Mouse (Mus musculus) MN1 (cell line): ENCODE results near the gene Ptprd.

ENCODE experiments used
- DNase-seq: peaks from one replicate; pipeline ENCODE4 v3.0.0-alpha.2; 2016; ENCODE audit warnings: low spot score

Gene Ptprd

DNA sequence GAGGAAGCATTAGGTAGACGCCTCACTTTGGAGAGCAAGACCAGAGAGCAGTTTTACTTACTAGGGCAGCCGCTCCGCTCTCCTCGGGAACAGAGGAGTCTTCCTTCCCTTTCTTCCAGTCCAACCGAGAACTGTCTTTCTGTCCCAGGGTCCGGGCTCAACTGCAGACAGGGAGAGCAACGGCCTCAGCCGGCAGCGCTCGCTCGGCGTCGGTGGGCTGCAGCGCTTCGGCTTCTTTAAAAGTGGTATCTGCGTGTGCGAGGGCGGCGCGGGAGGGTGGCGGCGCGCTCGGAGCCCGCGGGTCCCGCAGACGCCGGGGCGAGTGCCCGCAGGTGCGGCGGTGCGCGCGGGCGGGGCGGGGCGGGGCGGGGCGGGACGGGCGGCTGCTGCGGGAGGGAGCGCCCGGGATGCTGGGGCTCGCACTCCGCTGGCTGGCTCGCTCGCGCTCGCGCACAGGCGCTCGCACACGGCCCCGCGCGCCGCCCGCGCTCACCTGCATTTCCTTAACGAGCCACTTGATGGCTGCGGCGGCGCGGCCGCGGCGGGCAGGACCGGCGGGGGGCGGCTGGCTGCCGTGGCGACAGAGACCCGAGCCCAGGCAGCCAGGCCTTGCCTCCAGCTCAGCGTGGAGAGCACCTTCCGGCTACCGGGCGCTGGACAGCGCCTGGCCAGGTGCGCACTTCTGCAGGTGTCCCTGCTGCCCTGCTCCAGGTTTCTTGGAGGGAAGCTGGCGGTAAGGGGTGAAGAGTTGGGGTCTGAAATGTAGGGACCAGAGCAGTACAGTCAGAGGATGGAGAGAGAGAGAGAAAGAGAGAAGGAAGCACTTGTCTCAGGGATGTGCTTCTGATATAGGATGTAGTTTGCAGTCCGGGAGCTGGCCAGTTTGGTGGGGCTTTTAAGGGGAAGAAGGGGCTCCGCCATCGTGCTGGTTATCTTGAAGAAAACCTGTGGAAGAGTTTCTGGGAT is at the start of gene Ptprd:
Gene Ptprd (minus strand): TSS at position 433 of the 966 bp plus-strand sequence.
- no peak for DNase-seq

DNA sequence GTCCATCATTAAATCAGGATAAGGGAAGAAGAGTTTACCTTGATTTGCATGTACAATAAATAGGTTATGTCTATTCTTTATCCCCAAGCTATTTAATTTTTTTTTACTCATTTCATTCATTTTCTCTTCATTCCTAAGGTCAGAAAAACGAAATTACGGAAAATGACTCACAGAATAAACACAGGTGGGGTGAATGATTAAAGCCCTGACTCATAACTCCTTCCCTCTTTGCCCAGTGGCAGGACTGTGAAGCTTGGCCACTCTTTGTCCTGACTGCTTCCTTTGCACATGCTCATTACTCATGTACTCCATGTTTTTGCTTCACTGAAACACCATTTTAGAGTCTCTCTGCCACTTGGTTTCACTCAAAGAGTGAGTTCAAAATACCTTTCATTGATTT is 24.1 kb upstream of the Ptprd start:
- DNase-seq = no peak

DNA sequence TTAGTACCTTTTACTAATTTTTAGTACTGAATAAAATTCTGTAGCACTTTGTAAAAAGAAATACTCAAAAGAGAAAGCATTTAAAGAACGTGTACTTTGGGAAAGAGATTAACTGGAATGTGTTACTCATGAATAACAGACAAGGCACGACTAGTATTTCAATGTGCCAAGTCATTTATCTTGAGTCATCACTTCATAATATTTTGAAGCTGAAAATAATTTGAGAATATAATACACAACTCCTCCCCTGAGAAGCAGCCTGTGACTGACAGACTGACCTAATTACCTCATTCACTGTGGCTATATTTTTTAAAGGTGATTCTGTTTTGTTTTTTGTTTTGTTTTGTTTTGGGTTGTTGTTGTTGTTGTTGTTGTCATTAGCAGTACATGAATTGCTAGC is 23.6 kb upstream of the Ptprd start:
- DNase-seq = no peak

DNA sequence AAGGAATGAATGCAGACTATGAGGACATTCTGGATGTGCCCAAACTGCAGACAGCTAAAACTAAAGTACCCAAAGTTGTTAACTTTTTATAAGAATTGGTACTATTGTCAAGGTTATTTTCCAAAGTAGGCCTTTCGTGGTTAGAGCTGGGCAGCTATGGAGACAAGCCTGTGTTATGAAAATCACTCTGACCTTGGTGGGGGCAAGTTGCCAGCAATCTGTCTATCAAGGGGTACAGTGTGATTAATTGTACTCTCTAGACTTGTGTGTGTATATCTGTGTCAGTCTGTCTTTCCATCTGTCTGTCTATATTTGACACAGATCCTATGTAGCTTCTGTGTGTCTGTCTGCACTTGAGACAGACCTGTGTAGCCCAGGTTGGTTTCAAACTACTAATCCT is 22.9 kb upstream of the Ptprd start:
- no peak for DNase-seq

DNA sequence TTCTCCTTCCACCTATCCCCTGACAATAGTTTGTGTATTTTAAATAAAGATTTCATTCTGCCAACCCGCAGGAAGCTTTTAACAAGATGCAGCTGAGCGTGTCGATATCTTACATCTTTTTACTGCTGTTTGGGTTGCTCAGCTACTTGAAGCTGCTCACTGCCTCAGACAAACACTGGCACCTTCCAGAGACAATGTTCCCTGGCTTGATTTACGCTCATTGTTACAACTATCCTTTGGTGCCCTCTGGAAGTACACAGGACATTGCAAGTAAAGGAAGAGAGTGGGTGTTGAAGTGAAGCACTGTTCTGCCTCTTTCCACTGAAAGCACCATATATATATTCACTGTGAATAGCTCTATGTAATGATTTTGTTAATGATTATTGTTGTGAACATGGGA is 2.2 kb upstream of the Ptprd start:
- DNase-seq = no peak

DNA sequence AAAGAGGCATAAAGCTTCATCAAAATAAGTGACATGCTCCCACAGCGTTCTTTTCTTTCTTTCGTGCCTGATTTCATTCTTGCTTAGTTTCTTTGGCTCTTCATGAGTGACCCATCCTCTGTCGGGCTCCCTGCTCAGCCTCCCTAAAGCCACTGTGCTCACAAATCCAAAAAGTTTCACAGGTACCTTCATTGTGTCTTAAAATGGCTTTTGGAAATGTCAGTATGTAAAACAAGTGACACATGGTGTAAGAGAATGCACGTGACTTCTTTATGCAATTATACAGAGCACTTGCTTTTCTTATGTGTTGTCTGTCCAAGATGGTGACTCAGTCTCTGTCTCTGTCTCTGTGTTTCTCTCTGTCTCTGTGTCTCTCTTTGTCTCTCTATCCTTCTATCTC is 1.2 kb upstream of the Ptprd start:
- DNase-seq = no peak

DNA sequence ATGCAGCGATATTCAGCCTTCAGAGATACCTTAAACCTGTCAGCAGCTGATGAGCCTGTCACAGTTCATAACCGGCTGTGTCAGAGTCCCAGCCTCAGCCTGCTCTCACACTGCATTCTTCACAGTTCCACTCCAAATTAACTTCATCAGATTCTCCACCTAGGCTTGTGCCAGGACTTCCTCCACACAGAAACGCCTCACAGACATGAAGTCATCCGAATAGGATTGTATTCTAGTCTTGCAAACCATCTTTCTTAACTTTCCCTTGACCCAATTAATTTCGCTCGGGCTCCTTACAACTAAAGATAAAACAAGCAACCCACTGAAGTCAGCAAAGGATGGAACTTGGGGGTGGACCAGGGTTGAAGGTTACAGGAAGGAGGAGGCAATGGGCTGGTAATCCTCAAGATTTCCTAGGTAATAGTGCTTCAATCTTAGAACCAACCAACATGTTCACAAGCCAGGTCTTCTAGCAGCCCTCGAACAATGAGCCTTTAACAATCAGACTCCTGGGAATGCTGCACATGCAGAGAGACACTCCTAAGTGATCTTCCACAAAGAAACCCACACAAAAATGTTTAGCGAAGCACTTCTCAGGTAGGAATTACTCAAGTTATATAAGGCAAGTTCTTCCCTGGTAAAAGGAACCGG is 758 bp downstream of the Ptprd start:
- DNase-seq = no peak

DNA sequence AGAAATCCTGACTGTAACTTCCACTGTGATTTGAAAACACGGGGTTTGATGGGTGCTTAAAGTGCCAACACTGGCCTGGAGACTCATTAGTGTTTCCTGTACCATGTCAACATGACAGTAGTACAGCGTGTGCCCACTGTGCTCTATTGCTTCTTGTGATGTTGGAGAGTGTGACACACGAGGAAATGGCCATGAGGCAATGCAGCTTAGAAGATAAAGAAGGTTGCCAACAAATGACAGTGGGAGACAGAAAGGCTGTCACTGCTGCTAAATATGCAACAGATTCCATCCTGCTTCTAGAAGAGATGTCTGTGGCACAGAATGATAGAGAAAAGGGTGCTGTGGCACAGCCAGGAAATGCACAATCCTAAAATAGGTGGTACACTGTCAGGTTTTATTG is 6.7 kb downstream of the Ptprd start:
- no peak for DNase-seq

DNA sequence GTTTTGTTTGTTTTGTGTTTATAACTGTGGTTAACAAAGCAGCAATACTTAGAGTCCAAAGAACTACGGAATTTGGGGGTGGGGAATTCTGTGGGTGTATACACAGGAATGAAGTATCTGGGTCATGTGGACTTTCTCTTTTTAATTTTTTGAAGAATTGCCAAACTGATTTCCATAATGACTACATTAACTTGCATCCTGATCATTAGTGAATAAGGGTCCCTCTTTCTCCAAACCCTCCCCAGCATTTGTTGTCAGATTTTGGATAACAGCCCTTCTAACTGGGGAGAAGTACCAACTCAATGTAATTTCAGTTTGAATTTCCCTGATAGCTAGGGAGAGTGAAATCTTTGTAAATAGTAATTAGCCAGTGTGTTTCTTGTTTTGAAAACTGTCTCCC is 43.3 kb downstream of the Ptprd start:
- no peak for DNase-seq

DNA sequence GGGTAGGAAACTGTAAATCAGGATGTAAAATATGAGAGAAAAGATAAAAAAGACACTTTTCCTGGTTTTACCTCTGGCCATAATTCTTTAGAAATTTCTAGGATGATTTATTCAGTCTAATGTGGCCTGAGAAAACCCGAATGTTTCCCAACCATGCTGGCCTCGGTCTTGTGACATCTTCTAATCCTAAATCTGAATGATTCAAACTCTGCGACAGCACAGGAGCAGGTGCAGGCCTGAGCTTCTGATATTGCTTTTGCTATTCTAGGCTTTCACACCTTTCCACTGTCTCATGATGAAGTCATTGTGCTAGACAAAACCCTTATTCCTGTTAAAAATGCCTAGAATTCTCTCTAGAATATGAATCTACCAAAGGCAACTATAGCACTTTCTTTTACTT is 51.3 kb downstream of the Ptprd start:
- no peak for DNase-seq

DNA sequence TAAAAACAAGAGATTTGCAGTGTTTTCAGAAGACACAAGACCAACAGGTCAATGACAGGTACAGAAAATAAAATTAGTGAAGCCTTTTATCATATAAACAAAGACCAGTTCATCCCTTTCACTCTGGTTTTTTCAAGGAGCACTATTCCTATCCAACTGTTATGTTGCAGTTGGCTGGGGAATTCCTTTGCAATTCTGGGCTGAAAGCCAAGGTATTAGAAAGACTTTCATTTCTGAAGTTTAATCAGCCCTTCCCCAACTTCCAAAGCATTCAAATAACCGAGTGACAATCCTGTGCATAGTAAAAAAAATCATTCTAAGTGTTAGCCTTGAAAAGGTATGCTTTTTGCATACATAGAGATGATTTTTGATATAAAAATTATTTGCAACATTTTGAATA is 61.2 kb downstream of the Ptprd start:
- no peak for DNase-seq

DNA sequence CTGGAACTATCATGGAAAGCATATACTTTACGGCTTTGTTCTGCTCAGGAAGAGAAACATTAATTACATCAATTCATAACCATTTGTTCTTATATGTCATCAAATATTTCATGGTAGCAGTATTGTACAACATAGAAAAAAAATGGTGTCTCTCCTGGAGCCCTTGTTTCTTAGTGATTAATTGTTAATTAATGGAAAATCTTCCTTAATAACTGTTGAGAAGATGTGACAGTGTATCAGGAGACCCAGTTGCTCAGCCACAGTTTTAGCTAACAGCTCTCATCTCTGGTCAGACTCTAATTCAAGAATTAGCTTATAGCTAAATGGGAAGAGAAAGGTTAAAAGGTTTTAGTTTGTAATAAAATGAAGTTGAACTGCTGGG is 69.0 kb downstream of the Ptprd start:
- DNase-seq = no peak

DNA sequence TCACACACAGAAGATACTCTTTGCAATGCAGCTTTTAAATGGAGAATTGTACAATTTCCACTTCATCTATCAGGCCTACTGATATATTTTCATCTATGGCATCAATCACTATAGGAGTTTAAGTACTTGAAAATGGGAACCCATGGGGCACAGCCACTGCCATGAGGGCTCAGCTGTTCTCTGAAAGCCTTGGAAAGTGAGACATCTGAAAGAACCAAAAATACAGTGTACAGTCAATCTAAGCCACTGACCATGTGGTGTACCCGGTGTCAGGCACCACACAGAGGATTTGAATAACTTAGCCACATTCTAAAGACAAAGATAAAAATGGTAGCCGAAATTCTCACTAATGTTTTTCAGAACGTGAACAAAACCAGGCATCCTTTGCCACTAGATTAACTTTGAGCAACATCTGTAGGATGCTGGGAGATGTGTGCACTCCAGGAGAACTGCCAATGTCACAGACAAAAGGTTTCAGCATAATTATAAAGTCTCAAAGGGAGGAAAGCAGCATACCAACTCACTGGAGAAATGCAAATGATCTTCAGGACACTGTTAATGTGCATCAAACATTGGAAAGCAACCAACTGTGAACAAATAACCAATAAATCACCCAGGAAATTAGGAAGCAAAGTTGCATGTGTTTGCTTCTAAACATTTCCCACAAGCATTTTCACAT is 69.5 kb downstream of the Ptprd start:
- no peak for DNase-seq

DNA sequence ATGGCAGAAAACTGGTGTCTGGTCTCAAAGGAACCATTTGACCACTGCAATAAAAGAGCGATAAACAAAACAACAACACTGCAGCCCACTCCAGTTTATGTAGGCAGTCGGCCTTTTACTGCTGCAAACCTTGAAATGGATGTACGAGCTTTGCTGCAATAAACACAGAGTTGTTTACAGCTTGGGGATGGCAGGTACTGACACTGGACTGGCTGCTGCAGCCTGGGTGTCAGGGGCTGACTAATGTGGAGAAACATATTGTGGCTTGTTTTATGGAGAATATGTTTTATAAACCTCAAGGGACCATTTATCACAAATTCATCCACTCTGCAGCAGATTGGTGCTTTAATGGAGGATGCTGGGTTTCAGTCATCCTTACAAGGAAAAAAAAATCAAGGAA is 100.9 kb downstream of the Ptprd start:
- no peak for DNase-seq

DNA sequence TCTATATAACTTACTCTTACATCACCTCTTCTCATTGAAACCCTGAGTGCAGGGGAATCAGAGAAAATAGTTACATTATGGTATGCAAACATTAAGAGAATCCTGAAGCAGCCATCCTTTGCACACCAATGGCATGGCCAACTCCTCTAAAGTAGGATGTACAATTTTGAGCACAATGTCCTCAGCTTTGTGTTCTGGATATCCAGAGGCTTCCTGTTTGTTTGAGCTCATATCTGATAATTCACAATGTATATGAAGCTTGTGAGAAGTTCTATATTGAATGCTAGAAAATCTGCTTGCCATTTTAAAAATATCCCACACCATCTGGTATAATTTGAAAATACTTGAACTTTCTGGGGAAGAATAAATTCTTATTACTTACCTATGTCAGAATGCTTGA is 114.2 kb downstream of the Ptprd start:
- no peak for DNase-seq

DNA sequence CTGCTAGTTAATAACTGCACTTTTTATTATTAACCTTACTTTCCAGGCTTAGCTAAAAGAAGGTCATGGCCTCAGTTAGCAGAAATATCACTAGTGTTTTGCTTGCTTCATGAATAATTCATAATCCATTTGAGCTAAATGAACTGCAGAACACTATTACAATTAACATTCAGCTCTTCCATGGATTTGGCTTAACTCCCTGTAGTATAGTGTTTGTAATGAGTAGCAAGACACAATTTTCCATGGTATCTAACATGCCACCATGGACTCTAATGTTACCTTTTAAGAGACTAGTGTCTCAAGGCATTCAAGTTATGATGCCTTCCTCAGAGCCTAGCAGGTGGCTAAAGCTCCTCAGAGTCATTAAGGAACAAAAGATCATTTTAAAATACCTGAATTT is 129.0 kb downstream of the Ptprd start:
- no peak for DNase-seq

DNA sequence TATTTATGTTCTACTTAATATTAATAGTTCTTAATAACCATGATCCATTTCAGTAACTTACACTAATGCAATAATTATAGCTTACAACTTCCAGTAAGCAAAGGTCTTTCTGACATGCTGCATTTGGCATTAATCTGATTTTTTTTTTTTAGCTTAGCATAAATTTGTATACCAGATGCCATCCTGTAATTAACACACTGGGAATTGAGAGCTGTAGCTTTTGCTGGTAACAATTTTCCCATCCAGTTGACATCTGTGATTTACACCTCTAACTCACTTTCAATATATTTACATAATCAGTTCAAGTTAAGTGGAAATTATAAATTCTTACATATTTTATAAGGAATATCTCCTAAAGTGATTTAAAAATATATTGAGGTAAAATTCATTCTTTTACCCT is 134.3 kb downstream of the Ptprd start:
- no peak for DNase-seq

DNA sequence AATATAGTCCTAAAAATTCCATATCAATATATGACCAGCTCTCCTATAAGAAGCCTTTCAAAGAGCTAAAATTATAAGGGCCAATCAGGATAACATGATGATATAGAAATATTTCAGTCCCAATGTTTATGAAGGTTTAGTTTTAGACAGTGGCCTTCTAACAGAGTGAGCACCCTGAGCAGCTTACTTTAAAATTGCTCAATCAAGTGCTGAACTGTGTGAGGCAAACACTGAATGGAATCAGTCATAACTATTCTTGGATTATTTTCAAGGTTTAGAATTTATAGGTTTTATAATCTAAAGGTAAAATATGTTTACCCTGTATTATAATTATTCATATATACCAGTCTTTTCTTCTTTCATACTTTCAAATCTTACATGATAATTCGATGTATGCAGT is 134.7 kb downstream of the Ptprd start:
- DNase-seq = no peak

DNA sequence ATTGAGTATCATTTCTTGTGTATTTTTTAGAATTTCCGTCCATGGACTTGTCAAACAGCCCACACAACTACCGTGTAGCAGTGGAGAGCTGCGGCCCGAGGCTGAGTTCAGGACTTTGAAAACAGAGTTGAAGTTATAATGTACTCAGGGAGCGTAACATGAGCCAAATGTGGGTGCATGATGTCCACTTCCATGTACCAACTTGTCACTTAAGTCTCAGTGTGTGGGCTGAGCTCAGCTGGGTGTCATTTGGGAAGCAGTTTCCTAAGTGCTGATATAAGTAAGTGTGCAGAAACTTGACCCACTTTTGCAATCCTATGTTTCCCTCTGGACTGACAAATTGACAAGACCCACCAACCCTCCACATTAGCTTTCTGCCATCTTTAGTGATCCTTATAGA is 173.4 kb downstream of the Ptprd start:
- no peak for DNase-seq

DNA sequence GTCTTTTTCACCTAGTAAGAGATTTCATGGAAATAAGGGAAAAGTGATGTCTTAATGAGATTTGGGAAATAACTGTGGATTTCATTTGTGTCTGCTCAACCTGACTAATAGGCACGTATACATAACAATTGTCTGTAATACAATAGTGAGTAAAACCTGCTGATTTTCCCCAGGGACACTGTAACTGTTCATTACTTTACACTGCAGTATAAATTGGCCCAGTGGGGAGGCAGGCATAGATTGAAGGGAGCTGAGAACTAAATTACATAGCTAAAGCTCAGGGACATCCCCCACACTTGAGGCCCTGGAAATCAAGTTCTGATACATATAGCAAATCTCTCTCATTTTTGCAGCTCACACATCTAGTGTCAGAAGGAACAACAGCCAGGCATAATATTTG is 209.7 kb downstream of the Ptprd start:
- DNase-seq = no peak

DNA sequence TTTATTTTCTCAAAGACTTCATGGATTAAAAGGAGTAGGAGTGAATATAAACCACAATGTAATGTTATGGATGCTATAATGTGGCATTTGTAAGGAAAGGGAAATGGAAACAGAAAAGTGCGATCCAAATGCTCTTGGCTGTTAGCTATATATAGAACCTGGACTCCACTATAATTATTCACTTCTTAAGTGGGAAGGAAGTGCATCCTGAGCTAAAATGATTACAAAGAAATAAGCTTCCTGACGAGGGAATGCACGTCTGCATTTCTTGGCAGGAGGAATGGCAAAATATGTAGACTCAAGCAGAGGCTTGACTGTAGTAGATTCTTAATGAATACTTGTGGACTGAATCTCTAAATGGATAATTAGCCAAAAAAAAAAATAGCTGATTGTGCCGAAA is 219.1 kb downstream of the Ptprd start:
- DNase-seq = no peak

DNA sequence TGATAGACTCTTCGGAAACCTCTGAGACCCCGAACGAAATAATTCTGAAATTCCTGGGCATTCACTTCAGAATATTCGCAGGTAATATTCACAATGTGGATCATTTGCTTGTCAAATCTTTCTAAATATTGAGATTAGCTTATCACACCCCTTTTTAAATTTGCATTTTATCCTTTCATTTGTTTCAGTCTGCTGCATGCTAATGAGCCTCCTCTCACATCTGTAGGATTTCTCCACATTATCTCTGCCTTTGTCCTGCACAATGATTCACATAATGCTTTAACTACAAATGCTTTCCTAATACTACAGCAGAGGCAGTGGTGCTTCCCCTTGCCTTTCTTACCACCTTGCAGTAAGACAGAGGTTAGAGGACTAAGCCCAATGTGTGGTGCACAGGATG is 229.7 kb downstream of the Ptprd start:
- no peak for DNase-seq

DNA sequence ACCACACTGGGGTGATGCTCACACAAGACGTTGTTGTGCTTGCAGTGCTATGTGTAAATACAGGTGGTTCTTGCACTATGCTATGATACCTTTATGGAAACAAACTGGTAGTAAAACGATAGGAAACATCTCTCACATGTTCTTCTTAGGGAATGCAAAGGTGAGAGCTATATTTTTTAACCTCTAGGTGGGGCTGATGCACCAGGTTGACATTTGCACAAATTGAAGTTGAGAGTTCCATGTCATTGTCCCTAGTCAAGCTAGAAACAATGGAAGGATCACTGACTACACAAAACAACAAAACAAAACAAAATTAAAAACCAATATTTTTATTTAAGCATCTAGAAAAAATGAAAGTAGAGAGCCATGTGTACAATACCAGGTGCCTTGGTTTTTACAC is 250.1 kb downstream of the Ptprd start:
- DNase-seq = no peak
